Mouse (Mus musculus): ENCODE data around the gene Rplp2. TPM values are rescaled to one million over a fixed set of nuclear protein-coding genes. Genes with fewer than 3 reads are reported as not detected.

The Rplp2 gene
- polyA plus RNA-seq, 1 experiment from 2014 or later, result 1,250 TPM

DNA sequence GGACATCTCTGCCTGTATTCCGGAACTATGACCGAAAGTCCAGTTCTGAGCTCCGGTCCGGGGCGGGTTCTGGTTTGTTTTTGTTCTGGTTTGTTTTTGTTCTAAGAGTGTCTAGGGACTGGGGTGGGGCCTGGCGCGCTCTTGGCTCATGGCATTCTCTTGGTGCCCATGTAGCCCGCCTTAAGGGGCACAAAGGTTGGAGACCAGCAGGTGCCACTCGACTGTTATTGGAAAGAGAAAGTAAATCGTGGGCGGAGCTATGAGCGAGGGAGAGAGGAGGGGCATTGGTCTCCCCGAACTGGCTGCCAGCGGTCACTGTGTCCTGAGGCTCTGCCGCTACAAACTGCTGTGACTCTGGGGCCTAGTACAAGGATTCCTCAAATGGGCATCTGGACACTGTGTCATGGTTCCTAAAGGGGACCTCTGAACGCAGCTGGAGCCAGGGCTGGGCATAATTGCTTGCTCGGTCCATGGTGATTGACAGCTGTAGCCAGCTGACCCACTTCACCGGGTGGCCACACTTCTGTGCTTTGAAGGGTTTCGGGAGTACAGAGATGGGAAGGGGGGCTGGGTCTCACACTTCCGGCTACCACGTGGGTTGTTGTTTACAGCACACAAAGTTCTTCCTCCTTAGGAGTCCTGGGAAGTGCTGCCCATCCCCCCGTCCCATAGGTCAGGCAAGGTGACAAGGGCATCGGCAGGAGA lies 8.6 kb downstream of the Rplp2 start:
- Histone ChIP-seq H3K27ac (ENCODE audit: low read length) (peak overlapping the region; percentile 76), H3K27me3 (ENCODE audit: control insufficient read depth, insufficient read depth, low read length) (peaks cover 2% of the 10 kb centered on the region; the same call in 1 of the 2 replicates), H3K4me3 (replicated peaks; ENCODE audit: low read length) (peak overlapping the region; percentile 70), H3K9ac (ENCODE audit: low read length) (peak overlapping the region; percentile 81), H3K36me3 (ENCODE audit: control insufficient read depth, insufficient read depth, low read length) (peaks cover 15% of the 10 kb centered on the region; the same call in 1 of the 2 replicates), H3K4me2 (ENCODE audit: low read depth, low read length) (peak overlapping the region; percentile 89), H3K9me3 (replicated peaks; ENCODE audit: control insufficient read depth, low read length) (no peaks in the 10 kb centered on the region), H3K4me1 (ENCODE audit: control insufficient read depth, insufficient read depth, low read length) (peaks cover 11% of the 10 kb centered on the region)
- ATAC-seq (ENCODE audit: insufficient read depth, low FRiP score), result peak; percentile 25
- WGBS, result 2% methylated on average over 23 of the region's 23 CpGs

DNA sequence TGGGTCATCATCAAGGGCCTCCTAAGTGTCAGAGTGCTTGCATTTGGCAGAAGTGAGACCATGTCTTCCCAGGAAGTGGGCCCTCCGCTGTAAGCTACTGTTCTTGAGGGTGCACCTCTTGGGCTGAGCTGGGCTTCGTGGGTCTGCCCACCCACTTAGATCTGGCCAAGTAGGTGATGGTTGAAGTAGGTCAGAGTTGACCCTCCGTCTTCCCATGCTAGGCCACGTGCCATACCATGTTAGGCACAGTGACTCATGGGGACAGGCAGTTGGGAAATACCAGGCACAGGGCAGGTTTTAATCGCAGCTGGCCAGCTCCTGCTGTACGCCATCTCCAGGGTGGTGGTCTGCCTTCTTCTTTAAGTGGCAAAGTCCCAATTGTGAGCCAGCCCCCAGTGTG lies 9.6 kb downstream of the Rplp2 start:
- H3K4me2 ChIP-seq (ENCODE audit: low read depth, low read length), result peak overlapping the region; percentile 89
- no peaks in the 10 kb centered on the region for H3K9me3 ChIP-seq (replicated peaks; ENCODE audit: control insufficient read depth, low read length)
- ATAC-seq (ENCODE audit: insufficient read depth, low FRiP score), result no peak
- peaks cover 21% of the 10 kb centered on the region for H3K4me1 ChIP-seq (ENCODE audit: control insufficient read depth, insufficient read depth, low read length)
- H3K27me3 ChIP-seq (ENCODE audit: control insufficient read depth, insufficient read depth, low read length), result peaks cover 7% of the 10 kb centered on the region
- no peak overlapping the region for H3K9ac ChIP-seq (ENCODE audit: low read length)
- H3K36me3 ChIP-seq (ENCODE audit: control insufficient read depth, insufficient read depth, low read length), result peaks cover 6% of the 10 kb centered on the region; the same call in 1 of the 2 replicates
- no peak overlapping the region for H3K4me3 ChIP-seq (replicated peaks; ENCODE audit: low read length)
- 84% methylated on average over 6 of the region's 6 CpGs for WGBS
- H3K27ac ChIP-seq (ENCODE audit: low read length), result no peak overlapping the region

DNA sequence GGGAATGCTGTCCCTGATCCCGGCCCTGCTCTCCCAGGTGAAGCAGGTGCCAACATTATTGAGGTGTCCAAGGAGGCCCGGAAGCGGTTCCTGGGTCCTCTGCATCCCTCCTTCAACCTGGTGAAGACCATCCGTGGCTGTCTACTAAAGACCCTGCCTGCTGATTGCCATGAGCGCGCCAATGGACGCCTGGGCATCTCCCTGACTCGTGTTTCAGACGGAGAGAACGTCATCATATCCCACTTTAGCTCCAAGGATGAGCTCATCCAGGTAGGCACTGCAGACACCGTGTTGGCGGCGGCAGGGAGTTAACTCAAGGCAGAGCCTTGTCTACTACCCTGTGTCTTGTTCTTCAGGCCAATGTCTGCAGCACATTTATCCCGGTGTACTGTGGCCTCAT lies 10.1 kb downstream of the Rplp2 start:
- no peak overlapping the region for H3K9ac ChIP-seq (ENCODE audit: low read length)
- peaks cover 9% of the 10 kb centered on the region for H3K27me3 ChIP-seq (ENCODE audit: control insufficient read depth, insufficient read depth, low read length)
- H3K4me3 ChIP-seq (replicated peaks; ENCODE audit: low read length), result no peak overlapping the region
- H3K27ac ChIP-seq (ENCODE audit: low read length), result no peak overlapping the region
- H3K4me2 ChIP-seq (ENCODE audit: low read depth, low read length), result no peak overlapping the region
- 92% methylated on average over 14 of the region's 14 CpGs for WGBS
- ATAC-seq (ENCODE audit: insufficient read depth, low FRiP score), result no peak
- no peaks in the 10 kb centered on the region for H3K9me3 ChIP-seq (replicated peaks; ENCODE audit: control insufficient read depth, low read length)
- peaks cover 1% of the 10 kb centered on the region; the same call in 1 of the 2 replicates for H3K36me3 ChIP-seq (ENCODE audit: control insufficient read depth, insufficient read depth, low read length)
- H3K4me1 ChIP-seq (ENCODE audit: control insufficient read depth, insufficient read depth, low read length), result peaks cover 24% of the 10 kb centered on the region

DNA sequence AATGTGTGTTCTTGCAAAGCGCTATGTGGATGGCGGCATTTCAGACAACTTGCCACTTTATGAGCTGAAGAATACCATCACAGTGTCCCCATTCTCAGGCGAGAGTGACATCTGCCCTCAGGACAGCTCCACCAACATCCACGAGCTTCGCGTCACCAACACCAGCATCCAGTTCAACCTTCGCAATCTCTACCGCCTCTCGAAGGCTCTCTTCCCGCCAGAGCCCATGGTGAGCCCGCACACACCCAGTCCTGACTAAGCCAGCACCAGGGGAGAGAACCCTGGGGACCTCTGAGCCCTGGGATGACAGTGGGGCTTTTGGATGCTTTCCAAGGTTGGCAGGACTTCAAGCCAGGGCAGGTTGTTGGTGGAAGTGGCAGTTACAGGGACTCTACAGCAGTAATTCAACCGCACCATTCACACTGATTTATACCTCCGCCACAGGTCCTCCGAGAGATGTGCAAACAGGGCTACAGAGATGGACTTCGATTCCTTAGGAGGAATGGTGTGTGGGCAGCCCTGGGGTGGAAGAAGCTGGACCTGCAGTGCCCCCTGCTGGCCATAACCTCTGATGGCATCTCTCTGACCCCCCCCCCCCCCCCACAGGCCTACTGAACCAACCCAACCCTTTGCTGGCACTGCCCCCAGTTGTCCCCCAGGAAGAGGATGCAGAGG lies 11.0 kb downstream of the Rplp2 start:
- H3K27me3 ChIP-seq (ENCODE audit: control insufficient read depth, insufficient read depth, low read length), result peaks cover 12% of the 10 kb centered on the region
- peaks cover 24% of the 10 kb centered on the region for H3K4me1 ChIP-seq (ENCODE audit: control insufficient read depth, insufficient read depth, low read length)
- H3K4me3 ChIP-seq (replicated peaks; ENCODE audit: low read length), result no peak overlapping the region
- no peaks in the 10 kb centered on the region for H3K36me3 ChIP-seq (ENCODE audit: control insufficient read depth, insufficient read depth, low read length)
- ATAC-seq (ENCODE audit: insufficient read depth, low FRiP score), result no peak
- H3K27ac ChIP-seq (ENCODE audit: low read length), result no peak overlapping the region
- H3K9me3 ChIP-seq (replicated peaks; ENCODE audit: control insufficient read depth, low read length), result no peaks in the 10 kb centered on the region
- no peak overlapping the region for H3K4me2 ChIP-seq (ENCODE audit: low read depth, low read length)
- H3K9ac ChIP-seq (ENCODE audit: low read length), result no peak overlapping the region
- WGBS, result 74% methylated on average over 15 of the region's 15 CpGs

DNA sequence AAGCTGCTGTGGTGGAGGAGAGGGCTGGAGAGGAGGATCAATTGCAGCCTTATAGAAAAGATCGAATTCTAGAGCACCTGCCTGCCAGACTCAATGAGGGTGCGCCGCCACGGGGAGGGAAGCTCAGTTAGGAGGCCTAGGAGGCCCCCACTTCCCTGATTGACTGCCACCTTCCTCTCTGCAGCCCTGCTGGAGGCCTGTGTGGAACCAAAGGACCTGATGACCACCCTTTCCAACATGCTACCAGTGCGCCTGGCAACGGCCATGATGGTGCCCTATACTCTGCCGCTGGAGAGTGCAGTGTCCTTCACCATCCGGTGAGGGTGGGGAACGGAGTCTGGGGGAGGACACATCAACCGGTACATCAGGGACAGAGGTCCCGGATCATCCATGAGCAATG lies 11.5 kb downstream of the Rplp2 start:
- no peaks in the 10 kb centered on the region for H3K36me3 ChIP-seq (ENCODE audit: control insufficient read depth, insufficient read depth, low read length)
- no peak overlapping the region for H3K9ac ChIP-seq (ENCODE audit: low read length)
- no peaks in the 10 kb centered on the region for H3K9me3 ChIP-seq (replicated peaks; ENCODE audit: control insufficient read depth, low read length)
- peaks cover 24% of the 10 kb centered on the region for H3K4me1 ChIP-seq (ENCODE audit: control insufficient read depth, insufficient read depth, low read length)
- no peak overlapping the region for H3K4me2 ChIP-seq (ENCODE audit: low read depth, low read length)
- WGBS, result 88% methylated on average over 11 of the region's 11 CpGs
- H3K4me3 ChIP-seq (replicated peaks; ENCODE audit: low read length), result no peak overlapping the region
- H3K27ac ChIP-seq (ENCODE audit: low read length), result no peak overlapping the region
- ATAC-seq (ENCODE audit: insufficient read depth, low FRiP score), result no peak
- H3K27me3 ChIP-seq (ENCODE audit: control insufficient read depth, insufficient read depth, low read length), result peaks cover 18% of the 10 kb centered on the region

DNA sequence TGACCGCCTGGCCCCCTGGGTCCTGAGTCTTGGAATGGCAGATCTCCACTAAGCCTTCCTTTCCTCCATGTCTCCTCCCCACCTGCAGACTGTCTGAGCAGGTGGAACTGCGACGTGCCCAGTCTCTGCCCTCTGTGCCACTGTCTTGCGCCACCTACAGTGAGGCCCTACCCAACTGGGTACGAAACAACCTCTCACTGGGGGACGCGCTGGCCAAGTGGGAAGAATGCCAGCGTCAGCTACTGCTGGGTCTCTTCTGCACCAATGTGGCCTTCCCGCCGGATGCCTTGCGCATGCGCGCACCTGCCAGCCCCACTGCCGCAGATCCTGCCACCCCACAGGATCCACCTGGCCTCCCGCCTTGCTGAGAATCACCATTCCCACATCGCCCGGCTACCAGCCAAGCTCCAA lies 12.1 kb downstream of the Rplp2 start:
- Histone ChIP-seq H3K4me1 (ENCODE audit: control insufficient read depth, insufficient read depth, low read length) (peaks cover 24% of the 10 kb centered on the region), H3K27me3 (ENCODE audit: control insufficient read depth, insufficient read depth, low read length) (peaks cover 21% of the 10 kb centered on the region), H3K4me2 (ENCODE audit: low read depth, low read length) (no peak overlapping the region), H3K27ac (ENCODE audit: low read length) (no peak overlapping the region), H3K9ac (ENCODE audit: low read length) (no peak overlapping the region), H3K9me3 (replicated peaks; ENCODE audit: control insufficient read depth, low read length) (no peaks in the 10 kb centered on the region), H3K36me3 (ENCODE audit: control insufficient read depth, insufficient read depth, low read length) (no peaks in the 10 kb centered on the region), H3K4me3 (replicated peaks; ENCODE audit: low read length) (no peak overlapping the region)
- ATAC-seq (ENCODE audit: insufficient read depth, low FRiP score), result no peak
- 90% methylated on average over 17 of the region's 17 CpGs for WGBS

DNA sequence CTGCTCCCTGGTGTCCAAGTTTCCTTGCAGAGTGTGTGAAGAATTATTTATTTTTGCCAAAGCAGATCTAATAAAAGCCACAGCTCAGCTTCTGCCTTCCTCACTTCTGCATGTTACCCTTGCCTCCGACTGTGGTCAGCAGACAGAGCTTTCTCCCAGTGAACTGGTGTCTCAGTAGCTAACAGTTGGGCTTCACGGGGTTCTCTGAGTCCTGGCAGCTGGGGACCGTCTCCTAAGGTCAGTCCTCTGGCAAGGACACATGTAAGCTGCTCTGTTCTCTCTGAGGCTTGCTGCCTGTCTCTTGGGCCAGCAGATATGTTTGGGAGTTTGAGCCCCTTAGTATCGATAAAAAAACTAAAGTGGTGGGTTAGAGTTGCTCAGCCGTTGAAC lies 12.8 kb downstream of the Rplp2 start:
- Histone ChIP-seq H3K27me3 (ENCODE audit: control insufficient read depth, insufficient read depth, low read length) (peaks cover 23% of the 10 kb centered on the region), H3K9ac (ENCODE audit: low read length) (no peak overlapping the region), H3K36me3 (ENCODE audit: control insufficient read depth, insufficient read depth, low read length) (no peaks in the 10 kb centered on the region), H3K9me3 (replicated peaks; ENCODE audit: control insufficient read depth, low read length) (no peaks in the 10 kb centered on the region), H3K4me2 (ENCODE audit: low read depth, low read length) (no peak overlapping the region), H3K4me3 (replicated peaks; ENCODE audit: low read length) (no peak overlapping the region), H3K4me1 (ENCODE audit: control insufficient read depth, insufficient read depth, low read length) (peaks cover 31% of the 10 kb centered on the region), H3K27ac (ENCODE audit: low read length) (no peak overlapping the region; the same call in 1 of the 2 replicates)
- no peak for ATAC-seq (ENCODE audit: insufficient read depth, low FRiP score)
- WGBS, result 37% methylated on average over 5 of the region's 5 CpGs

DNA sequence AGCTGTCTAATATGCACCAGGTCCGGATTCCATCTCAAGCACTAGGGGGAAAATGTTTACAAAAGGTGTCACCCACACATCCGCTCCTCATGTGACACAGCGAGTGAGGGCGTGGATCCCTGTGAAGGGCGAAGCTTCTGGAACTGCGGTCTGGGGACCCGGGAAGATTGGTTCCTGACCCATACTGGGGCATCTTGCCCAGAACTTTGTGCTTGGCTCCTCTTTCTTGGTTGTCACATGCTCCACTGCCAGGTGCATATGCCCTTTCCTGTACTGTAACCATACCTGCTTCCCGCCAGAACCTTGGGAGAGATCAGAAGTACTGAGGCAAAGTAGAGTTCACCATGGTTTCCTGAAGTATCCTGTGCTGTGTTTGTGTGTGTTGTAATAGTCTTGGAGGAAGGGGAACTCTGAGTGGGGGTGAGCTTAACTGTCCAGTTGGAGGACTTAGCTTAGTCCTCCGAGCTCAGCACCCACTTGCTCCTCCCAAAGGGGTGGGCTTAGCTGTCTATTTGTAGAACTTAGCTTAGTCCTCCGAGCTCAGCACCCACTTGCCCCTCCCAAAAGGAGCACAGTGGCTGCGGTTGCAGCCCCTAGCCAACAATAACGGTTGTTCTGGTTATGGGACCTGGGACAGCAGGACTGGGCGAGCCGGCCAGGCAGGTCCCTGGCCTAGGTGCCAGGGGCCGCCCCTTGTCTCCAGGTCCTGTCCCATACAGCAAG lies 13.4 kb downstream of the Rplp2 start, which contains the start of gene Cracr2b:
Gene Cracr2b (plus strand): TSS at position 704 of the 723 bp plus-strand sequence.
- ATAC-seq (ENCODE audit: insufficient read depth, low FRiP score), result no peak
- peak within 1 kb of the TSS; percentile 85 for H3K4me2 ChIP-seq (ENCODE audit: low read depth, low read length)
- H3K4me1 ChIP-seq (ENCODE audit: control insufficient read depth, insufficient read depth, low read length), result peaks cover 37% of the 10 kb centered on the region
- peak within 1 kb of the TSS; percentile 36 for H3K27ac ChIP-seq (ENCODE audit: low read length)
- H3K36me3 ChIP-seq (ENCODE audit: control insufficient read depth, insufficient read depth, low read length), result no peaks in the 10 kb centered on the region
- peak within 1 kb of the TSS; percentile 52 for H3K4me3 ChIP-seq (replicated peaks; ENCODE audit: low read length)
- peak within 1 kb of the TSS; percentile 75 for H3K9ac ChIP-seq (ENCODE audit: low read length)
- 48% methylated on average over 15 of the region's 15 CpGs for WGBS
- H3K9me3 ChIP-seq (replicated peaks; ENCODE audit: control insufficient read depth, low read length), result no peaks in the 10 kb centered on the region
- peaks cover 24% of the 10 kb centered on the region for H3K27me3 ChIP-seq (ENCODE audit: control insufficient read depth, insufficient read depth, low read length)

All from stomach, embryonic 16.5 days (tissue).